Mouse (Mus musculus): ENCODE measurements around the gene Cep97.

DNA sequence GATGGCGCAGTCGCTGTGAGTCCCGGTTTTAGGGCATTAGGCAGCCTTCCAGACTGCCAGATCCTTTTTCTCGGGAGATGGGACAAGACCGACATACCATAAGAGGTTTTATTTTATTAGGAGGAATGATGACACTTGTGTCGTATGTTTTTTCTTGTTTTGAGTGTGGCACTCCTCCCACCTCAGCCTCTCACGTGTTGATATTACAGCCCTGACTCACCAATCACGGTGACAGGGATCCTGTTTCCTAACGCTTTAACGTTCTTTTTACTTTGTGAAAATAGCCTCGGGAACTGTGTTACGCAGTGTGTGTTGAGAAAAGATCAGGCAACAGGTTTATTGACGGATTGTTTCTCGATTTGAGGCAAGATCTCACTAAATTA lies 40.2 kb upstream of the Cep97 start:
- TF ChIP-seq CTCF (IDR thresholded peaks at IDR 0.05; ENCODE audit: control insufficient read depth, insufficient read depth, insufficient read length) (no peak), CEBPB (IDR thresholded peaks at IDR 0.05; ENCODE audit: low read depth) (no peak), FOSL1 (IDR thresholded peaks at IDR 0.05; ENCODE audit: insufficient read depth, low read length, poor library complexity, severe bottlenecking) (no peak)

All from C2C12 (cell line).